Mouse (Mus musculus): Measurements from ENCODE around the gene Adam19.
A peak's percentile ranks its signal among the peaks of the same experiment; 100 is the strongest.
"Not testable (repeated sequence)": the region's sequence is repeated elsewhere in the genome, so short reads cannot be mapped to it uniquely, and the experiment has no call there.

Adam19 gene

DNA sequence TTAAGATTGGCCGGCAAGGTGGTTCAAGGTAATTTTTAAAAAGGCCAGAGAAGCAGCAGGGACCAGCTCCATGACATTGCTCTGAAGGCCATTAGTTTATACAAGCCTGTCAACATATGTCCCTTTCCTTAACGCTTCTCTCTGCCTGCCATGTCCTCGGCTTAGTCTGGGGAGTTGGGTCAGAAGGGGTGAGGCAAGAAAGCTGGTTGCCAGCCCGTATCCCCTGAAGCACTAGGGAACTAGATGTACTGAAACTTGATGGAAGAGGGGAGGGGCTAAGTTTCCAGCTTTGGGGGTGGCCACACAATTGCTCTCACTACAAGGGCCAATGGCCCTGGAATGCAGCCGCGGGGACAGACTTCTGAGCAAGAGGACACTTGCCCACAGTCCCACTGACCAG, 87.5 kb downstream of the Adam19 start:
- no peak for DNase-seq

DNA sequence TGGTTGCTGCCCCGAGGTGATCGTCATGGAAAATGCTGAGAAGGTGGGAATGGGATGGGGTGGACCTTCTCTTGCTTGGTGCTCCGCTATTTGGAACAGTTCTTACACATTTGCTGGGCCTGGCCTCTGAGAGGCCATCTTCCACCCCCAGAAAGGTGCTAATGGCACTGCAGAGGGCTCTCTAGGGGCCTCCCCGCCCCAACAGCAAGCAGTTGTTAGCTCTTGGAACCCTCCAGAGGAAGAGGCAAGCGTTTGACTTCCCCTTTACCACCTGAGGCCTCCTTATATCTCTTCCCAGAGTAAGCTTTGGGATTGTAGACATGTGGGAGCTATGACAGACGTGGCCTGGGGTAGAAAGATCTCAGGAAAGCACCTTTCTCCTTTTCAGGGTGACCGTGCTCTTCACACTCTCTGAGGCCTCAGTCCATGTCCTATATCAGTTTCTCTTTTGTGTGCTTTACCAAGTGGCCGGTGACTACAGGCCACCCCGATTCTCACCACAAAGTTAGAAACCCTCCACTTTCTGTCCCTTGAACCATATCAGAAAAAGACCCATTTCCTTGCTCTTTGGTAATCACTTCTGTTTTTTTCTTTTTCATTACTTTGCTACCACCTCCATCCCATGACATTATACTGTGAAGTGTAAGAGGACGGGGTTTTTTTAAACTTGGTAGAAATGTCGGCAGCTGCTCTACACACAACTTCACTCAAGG, 89.5 kb downstream of the Adam19 start:
- DNase-seq = no peak

DNA sequence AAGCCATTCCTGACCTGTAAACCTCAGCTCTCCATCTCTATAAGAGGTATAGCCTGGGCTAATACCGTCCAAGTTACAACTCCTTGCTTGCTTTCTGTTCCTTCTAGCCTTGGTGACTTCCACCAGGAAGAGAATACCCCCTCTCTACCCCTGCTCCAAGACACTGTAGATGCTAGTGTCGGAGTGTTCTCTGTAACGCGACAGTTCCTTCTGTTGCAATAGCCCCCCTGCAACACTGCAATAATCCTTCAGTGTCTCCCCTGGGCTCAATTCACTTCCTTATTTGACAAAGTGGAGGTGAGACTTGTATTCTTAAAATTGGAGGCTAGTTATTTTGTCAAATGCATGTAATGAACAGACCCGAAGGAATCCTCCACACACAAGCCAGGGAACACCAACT, 90.8 kb downstream of the Adam19 start:
- no peak for DNase-seq

DNA sequence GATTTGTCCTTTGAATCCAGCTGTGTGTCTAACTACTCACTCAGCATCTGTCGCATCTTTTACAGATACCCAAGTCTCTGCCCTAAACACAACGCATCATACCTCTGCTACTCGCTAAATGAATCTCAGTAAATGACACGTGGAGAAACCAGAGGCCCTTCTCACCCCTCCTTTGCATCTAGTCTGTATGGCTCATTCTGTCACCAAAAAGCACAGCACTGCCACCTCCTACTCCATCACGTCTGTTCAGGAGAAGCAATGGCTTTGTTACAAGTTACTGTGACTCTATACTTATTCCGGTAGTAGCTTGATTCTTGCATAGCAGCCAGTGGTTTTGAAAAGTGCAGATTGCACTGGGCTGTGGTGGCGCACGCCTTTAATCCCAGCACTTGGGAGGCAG, 101.2 kb downstream of the Adam19 start:
- DNase-seq = no peak

DNA sequence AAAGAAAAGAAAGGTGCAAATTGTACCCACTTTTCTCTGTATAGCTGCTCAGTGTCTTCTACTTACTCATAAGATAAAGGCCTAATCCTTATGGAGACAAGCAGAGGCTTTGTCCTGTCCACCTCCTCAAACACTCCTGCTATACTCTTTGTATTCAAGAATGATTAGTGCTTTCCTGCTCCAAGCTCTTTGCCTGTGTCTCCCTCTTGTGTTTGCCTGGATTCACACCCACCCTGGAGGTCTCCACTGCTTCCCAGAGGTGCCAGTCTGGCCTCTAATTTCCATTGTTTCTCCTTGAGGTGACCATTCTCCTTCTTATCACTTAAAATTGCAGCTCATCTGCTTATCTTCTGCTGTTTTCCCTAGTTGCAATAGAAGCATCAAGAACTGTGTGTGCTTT, 101.7 kb downstream of the Adam19 start:
- DNase-seq = no peak

DNA sequence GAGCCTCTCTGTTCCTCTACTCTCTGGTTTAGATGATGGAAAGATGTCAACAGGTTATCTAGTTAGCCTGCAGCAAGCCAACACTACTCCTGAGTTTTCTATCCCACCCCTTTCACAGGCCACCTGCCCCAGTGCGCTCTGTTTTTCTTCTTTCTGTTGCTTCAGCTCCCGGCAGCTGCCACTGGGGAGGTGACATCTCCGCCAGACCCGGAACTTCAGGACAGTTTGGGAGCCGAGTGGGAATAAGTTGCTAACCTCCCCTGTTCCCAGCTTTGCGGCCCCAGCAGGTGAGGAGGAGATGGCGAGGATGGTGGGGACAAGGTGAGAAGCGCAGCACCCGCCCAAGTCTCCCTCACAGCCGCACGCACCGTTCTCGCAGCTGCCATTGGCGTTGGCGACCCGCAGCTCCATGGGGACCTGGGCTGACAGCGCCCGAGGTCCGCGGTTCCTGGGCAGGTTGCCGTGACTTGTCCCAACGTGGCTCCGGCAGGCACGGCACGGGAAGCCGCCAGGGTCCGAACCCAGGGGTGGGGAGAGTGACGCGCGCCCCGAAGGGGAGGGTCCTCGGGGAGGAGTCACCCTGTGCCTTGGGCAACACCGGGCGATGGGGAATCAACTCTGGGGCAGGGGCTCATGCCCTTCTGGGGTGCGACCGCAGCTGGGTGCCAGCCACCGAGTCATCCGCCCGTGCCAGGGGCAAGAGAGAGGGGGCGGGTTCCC, 110.2 kb downstream of the Adam19 start, which contains the start of gene Nipal4:
Gene Nipal4 (minus strand): TSS at position 643 of the 720 bp plus-strand sequence.
- no peak for DNase-seq

DNA sequence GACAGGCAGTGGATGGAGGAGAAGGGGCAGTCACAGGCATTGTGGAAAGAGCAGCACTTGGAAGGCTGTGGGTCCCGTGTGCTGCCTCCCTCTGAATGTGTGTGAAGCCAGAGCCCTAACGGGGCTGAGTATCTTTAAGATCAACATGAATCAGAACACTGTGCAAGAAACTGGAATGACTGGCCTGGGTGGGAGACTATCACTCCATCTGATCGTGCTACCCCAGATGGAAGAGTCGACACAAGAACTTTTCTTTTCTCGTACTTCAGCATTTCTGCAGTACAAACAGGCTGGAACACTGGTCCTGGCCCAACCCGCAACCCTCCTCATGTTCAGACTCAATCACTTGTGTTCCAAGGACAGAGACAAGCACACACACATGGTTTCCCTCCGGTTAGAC, 112.7 kb downstream of the Adam19 start:
- no peak for DNase-seq

DNA sequence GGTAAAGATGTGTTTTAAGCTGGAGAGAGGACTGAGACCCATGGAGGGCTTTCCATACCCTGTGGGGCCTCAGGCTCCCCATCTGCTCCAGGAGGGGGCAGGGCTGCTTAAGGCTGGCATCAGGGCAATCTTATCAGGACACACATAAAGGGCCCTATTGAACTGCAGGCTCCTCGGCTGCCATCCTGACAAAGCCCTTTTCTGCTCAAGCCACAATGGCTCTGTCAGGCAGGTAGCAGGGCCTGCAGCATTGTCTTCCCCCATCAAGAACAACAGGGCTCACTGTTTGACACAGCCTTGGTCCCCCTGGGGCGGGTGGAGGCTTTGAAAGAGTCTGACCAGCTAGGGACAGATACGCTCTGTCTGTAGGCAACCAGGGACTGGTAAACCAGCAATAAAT, 114.1 kb downstream of the Adam19 start:
- no peak for DNase-seq

DNA sequence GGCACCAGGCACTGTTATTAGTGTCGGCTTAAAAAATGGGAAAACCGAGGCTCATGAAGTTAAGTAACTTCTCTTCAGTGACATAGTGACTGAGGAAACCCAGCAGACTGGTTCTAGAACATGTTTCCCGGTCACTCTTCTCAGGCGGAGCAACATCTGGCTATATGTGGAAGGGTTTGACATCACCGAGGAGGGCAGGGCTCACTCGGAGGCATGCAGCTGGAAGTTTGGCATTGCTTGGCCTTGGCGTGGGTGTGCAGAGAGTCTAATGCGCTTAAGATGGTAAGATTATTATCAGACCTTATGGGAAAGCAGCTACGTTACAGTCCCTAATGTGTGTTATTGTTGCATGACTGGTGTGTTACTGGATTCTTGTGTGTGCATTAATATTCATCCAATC, 116.3 kb downstream of the Adam19 start:
- no peak for DNase-seq

DNA sequence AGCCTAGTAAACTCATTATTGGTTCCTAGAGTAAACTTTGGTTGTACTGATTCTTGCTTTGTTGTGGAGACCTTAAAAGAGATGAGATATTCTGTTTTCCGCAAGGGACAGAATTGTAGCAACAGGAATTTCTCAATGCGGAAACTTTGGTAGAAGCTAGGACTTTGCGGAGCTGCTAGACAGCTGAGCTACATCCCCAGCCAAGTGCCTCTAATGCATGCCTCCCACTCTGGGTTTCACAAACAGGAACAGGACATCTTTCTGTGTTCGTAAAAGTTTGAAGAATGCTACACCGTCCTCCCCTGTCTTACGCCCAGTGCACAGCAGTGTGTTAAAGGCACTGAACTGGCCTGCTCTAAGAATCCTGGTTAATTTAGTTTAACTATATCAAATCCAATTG, 120.4 kb downstream of the Adam19 start:
- no peak for DNase-seq

DNA sequence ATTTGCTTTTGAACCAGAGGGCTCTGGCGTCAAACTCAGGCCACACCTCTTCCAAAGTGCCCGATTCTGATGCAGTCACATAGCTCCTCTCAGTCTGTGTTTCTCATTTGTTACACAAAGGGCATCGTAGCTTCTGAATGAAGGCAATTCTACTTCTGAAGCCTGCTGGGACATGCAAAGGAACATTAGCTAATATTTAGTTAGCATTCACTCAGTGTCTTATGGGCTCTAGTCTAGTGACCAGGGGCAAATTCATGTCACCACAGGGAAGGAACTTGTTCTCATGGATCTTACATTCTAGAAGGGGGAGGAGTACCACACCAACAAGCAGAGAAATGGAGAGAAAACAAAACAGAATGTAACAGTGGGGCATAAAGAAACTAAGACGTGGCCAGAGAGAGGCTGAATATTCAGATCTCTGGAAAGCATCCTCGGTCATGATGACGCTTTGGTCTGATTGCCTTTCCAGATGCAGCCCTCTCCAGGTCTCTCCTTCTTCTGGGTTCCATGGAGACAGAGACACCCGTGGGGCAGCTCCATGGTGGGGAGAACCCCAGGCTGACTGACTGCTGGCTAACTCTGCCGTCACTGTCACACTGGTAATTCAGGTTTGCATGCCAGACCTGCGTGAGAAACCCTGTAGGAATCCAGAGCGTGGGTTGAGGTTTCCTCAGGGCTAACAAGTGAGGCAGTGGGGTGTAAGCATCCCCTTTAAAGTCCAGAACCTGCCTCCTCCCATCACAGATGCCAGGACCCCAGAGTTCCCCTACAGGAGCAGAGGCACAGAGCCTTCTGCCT, 121.7 kb downstream of the Adam19 start:
- DNase-seq = no peak

DNA sequence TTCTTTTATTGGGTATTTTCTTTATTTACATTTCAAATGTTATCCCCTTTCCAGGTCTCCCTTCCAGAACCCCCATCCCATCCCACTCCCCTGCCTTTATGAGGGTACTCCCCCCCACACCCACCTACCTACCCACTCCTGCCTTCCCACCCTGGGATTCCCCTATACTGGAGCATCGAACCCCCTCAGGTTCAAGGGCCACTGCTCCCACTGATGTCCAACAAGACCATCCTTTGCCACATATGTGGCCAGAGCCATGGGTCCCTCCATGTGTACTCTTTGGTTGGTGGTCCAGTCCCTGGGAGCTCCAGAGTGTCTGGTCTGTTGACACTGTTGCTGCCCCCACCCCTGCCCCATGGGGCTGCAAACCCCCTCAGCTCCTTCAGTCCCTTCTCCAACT, 126.2 kb downstream of the Adam19 start:
- DNase-seq = not testable (repeated sequence)

DNA sequence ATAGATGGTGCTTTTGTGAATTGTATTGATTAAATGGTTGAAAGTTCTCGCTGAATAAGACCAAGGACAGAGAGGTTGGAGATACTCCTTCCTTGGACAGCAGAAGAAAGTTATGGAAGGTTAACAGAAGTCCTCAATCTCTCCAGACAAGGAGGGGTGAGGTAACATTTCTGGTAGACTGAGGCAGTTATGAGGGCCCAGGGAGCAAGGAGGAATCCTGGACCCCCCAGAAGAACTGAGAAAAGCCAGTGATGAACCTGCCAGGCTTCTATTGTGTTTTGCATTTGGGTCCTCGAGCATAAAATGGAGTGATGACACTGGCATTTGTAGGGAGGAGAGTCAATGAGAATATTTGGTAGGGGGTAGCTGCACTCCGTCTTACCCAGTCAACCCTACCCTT, 129.2 kb downstream of the Adam19 start:
- DNase-seq = no peak

DNA sequence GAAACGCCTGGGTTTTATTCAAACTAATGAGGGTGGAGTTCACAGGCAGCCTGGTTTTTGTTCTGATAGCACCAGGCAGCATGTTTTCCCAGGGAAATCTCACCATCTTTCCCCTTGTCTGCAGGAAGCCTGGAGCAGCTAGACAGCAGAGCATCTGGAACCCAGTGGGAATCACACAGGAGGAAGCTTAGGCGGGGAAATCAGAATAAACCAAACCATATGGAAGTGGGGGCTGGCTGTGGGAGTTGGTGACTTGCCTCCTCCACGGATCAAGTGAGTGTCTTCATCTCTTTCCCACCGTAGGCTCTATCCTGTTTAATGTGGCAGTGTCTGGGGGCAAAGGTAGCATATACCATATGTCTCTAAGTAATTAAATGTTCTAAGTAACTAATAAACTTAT, 129.7 kb downstream of the Adam19 start:
- peak; percentile 23 for DNase-seq

DNA sequence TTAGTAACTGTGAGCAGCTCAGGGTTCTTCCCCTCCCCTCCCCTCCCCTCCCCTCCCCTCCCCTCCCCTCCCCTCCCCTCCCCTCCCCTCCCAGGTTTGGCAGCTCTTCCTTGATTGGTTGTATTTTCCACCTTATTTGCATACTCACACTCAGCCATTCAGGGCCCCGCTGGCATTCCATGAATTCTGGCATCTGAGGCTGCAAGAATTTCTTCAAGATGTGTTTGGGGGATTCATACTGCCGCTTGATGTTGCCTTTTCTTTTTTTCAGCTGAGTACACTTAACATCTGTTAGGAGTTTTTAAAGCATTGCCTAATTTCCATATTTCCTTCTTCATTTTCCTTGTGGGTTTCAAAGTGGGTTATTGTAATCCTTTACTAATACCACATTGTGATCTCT, 132.5 kb downstream of the Adam19 start:
- no peak for DNase-seq

DNA sequence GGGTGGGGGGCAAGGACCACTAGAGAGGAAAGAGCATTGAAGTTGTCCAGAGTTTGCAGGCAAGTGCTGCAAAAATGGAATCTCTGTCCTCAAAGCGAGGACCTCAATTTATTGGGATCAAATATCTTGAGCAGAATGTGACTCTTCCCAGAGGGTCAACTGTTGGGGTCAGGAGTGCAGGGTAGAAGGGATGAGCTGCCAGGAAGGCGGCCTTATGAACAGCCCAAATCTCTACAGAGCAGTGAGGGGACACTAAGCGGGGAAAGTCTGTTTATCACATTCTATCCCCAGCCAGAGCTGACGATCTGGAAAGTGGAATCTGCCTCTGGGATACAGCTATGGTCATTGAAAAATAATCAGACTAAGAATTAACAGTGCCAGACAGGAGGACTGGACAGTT, 138.4 kb downstream of the Adam19 start:
- no peak for DNase-seq

Measured in cerebellum, adult 8-10 months (tissue).